Mouse (Mus musculus) embryo, embryonic 9.5 days (tissue): ENCODE measurements at regions not wholly inside any gene's neighbourhood (a gene's known extent, or its start where the extent isn't known, plus 50 kb on each side); places are given as distances from the start of the nearest gene placed in this dataset.
A peak's percentile ranks its signal among the peaks of the same experiment; 100 is the strongest.

ENCODE experiments used
- DNase-seq: peaks from one replicate; pipeline ENCODE4 v3.0.0-alpha.2; 2017; ENCODE audit errors: extremely low spot score

DNA sequence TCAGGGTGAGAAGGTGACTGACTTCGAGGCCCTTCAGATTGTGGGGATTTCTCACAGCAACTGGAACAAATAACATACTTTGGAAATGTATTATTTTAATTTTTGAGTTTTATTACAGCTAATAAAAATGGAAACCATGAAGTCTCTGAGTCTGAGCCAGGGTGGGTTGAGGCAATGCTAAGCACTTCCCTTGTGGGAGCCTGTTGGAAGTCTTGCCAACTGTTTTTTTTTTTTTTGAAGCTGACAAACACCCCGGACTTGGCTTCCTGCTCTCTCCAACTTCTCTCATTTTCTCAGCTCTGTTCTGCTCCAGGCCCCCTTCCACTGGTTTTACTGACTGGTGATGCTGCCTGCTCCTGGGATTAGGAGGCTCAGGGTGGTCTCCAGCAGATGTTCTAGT, 445.4 kb upstream of the Mki67 start:
- no peak for DNase-seq

DNA sequence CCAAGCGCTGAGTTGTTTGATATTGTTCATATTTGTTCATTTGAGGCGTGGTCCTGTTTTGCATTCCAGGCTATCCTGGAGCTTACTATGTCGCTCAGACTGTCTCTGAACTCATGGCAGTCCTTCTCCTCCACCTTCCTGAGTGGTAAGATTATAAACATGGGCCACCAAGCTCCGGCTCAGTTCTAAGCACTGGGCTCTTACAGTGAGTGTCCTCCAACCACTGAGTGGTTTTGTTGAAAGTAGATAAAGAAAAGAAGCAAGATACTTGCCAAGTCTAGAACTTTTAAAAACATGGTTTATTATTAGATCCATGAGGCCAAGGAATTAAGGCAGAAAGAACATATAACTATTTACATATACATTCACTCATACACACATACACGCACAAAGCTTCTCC, 448.7 kb upstream of the Mki67 start:
- no peak for DNase-seq

DNA sequence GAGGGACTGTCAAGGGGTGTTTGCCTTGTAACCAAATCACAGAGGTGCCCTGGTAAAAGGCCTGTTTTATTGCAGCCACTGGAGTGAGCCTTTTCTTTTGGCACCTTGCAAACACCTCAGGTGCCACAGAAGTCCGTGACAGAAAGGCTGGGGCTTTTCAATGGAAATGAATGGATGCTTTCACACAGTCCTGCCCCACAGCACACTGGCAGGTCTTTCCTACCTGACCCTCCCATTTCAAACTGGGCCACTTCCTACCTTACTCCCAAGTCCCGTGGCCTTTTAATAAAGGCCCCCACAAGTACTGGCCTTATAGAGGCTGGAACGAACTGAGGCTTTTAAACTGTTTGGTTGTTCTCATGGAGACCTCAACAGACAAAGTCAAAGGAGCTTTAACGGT, 453.1 kb upstream of the Mki67 start:
- DNase-seq = no peak

DNA sequence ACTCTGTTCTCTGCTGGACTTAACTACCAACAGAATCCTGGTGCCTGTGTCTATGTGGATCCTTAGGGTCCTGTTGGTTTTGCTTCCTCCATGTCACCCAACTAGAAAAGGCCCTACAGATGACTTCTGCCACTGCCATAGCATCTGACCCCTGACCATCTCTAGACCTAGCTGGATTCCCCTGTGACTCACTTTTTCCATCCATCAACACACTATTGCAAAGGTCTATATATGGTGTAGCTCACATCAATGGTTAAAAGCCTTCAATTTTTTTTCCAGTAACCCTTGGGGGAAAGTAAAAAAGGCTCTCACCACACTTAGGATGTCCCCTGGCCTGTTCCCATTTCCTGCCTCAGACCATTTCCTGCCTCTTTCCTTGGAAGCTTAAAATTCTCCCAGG, 460.2 kb upstream of the Mki67 start:
- DNase-seq = no peak

DNA sequence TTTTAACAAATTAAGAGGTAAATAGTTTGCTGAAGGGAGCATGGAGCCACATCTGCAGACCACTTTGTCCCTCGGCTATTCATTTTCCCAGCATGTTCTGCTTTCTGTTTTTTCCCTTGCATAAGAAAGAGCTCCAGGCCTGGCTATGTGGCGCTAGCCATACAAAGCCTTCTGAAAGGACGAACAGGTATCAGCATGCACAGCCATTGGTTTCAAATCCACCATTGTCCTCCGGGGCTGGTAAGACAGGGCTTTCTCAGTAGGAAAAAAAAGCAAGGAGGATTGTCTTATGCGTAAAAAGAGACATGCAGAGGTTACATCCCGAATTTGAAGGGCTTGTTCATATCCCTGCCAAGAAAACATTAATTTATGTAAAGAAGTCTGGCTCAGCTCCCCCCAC, 464.8 kb upstream of the Mki67 start:
- DNase-seq = no peak

DNA sequence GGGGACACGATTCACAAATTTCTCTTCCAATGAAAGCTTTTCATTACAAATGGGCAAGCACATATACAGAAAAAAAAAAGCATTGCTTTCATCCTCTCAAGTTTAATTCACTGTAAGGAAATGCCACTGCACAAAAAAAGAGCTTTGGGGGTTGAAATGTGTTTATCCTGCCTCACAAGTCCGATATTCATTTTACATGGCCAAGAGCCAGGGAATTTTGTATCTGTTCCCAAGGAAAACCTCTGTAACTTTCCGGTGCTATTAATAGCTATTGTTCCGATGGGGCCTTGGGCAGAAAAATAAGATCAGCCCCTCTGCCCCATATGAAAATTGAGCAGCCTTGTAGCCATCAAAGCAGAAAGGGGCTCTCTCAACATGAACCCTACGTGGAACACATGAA, 465.9 kb upstream of the Mki67 start:
- no peak for DNase-seq

DNA sequence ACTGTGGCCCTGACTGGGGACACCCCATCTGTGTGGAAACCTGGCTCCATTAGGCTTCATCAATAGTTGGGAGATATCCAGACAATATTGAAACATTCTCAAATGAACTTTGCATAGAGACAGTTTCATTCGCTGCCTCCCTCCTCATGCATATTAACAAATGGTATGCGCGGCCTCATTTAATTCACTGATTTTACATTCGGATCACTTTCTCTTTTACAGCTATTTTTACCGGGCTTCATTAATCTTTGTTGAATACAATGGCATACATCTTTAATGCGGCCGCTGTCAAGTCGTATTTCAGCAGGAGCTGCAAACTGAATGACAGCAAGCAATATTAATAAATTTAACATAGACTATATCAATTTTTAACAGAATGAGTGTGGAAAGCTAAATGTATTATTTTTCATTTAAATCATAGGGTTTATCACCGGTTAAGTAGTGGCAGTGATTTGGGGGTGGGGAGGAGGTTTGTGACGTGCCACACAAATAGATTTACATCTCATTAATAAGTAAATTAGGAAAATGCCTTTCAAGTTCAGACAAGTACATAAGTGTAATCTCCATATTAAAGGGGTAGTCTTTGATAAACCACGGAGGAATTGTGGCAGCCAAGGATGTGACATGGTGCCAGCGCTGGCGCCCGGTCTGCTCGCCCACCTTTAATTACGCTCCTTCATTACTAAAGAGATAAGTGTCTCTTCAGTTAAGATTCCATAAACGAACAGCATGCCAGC, 480.4 kb upstream of the Mki67 start:
- DNase-seq = no peak

DNA sequence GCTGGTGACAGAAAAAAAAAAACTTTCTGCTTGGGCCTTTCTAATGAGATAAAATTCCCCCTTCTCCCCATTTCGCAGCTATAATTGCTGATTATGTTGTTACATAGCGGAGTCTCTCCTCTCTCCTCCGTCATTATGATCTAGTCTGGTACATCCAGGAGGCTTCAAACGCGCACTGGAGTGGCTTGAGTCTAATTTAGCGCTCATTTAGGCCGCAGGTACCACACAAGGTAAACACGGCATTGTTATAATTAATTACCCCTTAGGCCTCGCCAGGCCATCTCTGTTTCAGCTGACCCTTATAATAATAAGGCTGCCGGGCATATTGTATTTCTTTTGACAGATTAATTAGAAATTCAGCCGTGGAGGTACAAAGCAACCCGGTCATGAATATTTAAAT, 492.7 kb upstream of the Mki67 start:
- no peak for DNase-seq

DNA sequence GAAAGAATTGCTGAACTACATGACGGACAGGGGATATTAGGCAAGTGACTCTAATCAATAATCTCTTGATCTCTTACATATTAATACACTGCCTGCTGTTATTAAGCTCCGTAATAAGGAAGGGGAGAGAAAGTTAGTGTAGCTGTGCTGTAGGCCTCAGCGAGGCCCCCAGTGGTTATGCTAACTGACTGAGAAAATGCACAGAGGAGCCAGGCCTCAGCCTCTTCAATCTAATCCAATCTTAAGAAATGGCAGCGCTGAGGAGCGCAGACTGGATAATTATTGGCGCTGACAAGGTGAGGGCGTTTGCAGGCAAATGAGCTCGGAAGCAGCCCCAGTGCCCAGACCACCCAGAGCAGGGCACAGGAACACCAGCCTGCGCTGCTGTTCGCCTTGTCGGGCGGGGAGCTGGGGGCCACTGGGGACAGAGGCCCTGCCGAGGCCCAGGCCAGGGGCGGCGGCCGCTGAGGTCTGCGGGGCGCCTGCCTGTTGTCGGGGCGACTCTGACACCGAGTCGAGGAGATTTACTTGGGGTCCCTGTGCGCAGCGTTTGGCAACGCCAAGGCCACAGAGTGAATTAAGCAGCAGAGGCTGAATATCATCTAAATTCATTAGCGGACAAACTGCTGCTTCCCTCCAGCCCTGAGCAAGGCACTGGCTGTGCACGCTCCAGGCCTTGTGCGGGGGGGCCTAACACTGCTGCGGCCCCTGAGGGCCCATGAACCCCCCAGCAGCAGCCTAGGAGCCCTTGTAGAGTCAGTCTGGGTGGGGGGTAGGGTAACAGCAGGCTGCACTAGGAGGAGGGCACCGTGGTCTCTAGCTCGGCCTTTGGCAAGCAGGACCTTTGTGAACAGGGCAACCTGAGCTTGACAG, 493.4 kb upstream of the Mki67 start:
- peak; percentile 28 for DNase-seq

DNA sequence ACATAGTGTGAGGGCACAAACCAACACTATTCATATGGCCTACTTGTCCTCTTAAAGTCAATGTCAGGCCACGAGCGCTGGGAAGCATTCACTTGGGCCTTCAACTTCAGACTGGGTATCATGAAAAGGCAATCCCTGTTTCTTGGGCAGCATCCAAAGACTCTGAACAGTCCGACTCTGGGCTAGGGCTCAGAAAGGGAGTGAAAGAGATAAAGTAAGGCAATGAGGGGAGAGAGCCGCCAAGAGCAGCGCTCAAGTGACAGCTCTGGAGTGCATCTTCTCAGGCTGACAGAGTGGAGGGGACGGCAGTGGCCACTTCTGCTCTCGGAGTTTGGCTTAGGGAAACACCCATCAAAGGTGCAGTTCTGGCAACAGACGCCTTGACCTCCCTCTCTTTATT, 496.3 kb upstream of the Mki67 start:
- DNase-seq = no peak

DNA sequence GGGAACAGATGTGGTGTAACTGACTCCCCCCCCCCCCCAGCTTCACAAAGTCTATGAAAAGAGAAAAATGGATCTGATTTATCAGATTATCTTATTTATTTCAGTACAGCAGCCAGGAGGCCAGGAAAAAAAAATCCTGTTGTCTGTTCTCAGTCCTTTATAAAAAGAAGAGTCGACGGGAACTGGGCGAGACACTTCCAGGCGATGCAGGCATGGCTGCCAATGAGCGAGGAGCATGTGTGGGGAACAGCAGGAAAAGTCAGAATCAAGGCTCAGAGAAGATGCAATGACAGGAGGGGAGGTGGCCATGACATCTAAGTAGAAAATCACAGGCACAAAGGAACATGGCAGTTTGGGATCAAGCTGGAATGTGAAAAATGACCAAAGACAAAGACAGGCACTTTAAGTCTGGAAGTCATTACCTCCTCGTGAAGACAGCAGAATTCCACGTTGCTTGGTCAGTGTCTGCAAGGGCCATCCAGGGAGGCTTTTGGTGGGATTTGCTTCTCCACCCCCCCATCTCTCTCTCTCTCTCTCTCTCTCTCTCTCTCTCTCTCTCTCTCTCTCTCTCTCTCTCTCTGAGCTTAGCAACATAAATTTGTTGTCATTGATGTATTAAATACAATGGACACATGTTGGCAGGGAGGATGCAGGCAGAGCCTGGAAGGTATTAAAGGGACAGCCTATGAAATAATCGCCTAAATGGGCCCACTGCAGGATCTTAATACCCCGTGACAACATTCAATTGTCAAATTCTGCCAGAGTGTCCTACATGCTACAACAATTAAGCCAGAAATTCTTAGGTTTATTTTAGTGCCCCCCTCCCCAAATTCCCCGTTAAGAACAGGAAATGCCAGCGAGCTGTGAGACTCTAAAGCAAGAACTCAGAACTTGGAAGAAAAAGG, 497.1 kb upstream of the Mki67 start:
- DNase-seq = peak; percentile 41

DNA sequence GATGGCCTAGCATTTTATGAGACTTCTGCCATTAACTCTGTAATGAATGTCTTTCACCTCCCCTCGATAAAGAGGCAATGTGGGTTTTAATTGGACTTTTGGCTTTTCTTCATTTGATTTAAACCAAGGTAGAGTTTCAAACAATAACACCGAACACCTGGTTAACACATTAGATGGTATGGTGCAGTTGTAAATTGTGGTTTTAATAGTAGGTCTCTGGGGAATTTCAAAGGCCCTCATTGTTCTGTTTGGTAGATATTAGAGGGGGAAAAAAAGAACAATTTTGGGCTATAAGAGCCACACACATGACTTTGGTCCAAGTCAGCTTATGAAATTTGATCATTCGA, 497.8 kb upstream of the Mki67 start:
- DNase-seq = peak; percentile 11

DNA sequence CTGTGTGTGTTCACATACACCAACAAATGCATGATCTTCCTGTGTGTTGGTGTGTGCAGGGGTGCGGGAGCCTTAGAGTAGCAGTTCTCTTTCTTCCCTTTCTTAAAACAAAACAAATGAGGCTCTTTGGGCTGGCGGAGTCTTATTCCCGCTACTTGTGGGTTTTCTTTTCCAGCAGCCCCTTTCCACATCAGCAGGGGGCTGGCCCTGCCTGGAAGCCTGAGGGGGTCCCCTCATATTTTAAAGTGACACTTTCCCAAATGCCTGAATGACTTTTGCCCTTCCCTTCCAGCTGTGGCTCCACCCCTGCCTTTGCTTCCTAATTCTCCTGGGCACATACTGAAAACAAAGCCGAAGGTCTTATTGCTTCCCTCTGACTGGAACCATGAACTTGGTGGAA, 498.3 kb upstream of the Mki67 start:
- no peak for DNase-seq

DNA sequence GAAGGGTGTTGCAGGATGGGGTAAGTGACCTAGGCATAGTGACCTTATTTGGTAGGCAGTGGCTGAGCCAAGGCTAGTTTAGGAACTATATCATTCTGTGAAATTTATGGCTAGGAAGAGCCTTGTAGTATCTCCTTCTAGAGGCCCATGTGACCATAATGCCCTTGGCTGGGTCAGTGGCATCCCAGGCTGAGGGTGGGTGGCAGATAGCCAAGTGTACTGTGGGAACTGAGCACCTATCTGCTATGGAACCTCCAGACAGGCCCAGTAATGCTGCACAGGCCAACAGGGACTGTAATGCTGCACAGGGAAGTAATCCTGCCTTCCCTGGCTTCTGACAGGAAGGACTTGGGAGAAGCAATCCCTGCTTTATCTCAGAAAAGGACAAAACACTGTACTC, 500.6 kb upstream of the Mki67 start:
- no peak for DNase-seq

DNA sequence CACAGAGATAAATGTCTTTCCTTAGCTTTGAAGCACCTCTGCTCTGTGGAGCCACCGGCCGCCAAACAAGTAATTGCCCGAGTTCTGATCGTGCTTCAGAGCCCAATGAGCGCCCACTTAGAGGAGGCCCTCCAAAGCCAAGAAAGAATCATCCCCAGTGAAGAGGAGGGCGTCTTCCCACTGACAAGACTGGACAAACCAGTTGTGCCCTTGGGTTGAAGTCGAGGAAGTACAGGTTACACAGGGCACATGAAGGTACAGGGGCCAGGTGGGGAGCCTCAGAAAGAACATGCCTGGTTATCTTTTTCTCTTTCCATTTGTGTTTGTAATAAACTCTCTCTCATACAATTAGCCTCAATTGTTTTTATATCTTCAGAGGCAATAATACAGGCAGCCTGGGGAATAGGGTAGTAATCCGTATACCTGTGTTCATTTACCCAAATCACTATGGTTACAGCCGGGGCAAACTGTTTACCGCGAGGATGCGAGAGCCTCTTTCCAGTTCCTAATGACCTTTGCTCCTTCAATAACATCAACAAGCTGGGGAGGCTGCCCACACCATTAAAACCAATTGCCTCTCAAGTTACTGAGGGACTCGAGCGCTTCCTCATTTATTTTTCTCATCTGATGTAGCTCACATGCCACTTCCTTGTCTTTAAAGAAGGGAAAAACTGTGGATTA, 503.5 kb upstream of the Mki67 start:
- peak; percentile 27 for DNase-seq

DNA sequence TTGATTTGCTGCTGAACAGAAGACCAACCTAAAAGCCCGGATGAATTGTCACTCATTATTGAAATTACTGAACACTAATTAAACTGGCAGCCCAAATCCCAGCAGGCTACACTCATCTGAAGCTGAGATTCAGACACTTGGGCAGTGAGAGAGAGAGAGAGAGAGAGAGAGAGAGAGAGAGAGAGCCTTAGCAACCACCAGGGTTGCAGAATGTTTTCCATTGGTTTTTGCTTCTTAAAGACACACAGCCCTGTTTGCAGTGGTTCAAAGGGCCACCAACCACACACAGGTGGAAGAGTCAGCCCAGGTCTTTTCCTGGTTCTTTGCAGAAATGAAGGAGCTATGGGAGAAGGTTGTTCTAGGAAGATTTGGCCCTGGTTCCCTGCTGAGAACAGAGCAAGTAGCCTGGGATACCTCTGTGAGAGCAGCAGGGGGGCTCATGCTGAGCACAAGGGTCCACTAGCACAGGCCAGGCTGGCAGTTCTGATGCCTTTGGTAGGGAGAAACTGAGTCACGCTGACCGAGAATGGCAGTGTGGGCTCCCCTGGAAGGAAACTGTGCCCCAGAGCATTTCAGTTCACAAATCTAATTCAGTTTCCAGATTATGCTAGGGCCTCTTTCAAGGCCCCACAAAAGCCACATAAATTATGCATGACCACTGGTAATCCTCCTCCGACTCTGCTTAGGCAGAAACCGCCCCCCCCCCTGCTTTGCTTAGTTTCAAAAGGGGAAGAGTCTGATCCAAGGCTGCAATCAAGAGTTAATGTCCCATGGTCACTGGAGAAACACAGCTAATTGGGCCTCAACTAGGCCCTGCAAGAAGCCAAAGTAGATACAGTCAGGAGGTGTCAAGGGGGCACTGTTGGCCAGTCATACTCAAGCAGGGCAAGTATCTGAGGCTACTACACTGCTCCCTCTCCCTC, 504.3 kb upstream of the Mki67 start:
- DNase-seq = peak; percentile 25

DNA sequence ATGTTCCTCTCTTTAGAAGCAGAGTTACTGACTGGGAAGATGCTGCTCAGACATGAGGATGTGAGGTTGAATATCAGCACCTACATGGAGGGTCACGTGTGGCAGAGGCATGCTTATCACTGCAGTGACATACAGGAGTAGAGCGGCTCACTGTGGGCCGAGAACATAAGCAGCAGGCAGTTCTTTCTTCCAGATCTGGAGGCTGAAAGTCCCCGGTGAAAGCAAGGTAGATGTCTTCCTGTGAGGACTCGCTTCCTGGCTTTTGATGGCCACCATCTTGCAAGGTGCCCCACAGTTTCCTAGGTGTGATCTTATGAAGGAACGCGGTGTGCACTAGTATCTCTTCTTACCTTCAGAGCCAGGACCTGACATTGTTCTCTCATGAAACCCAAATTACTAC, 505.5 kb upstream of the Mki67 start:
- DNase-seq = no peak

DNA sequence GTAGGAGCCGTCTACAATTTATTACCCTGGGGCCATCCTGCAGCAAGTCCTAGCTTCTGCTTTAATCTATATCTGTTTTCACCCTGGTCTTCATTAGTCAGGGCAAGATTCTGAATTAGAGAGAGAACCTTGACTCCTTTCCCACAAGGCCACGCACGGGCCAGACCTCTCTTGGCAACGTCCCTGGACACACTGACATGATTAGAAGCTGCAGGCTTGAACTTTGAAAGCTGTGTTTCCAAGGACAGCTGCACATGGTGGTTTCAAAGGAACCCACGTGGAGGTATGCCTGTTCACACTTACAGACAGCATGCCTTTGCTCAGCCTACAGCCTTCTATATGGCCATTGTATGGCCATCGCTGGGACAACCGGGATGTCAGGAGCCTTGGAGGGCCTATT, 509.9 kb upstream of the Mki67 start:
- DNase-seq = no peak

DNA sequence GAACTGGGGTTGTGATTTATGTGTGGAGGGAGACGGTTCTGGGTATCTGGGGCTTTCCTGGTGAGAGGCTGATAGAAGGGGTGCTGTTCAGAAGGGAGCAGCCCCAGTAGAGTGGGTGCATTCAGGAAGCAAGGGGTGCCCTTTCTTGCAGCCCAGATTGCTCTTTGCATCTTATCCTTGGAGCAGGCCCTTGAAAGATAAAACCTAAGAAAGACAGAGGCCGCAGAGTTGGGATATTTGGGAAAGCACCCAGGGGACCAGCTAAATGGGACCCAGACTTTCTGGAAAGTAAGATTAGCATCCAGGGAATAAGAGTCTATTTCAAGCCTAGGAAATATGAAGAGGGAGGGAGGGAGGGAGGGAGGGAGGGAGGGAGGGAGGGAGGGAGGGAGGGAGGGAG, 512.2 kb upstream of the Mki67 start:
- no peak for DNase-seq

DNA sequence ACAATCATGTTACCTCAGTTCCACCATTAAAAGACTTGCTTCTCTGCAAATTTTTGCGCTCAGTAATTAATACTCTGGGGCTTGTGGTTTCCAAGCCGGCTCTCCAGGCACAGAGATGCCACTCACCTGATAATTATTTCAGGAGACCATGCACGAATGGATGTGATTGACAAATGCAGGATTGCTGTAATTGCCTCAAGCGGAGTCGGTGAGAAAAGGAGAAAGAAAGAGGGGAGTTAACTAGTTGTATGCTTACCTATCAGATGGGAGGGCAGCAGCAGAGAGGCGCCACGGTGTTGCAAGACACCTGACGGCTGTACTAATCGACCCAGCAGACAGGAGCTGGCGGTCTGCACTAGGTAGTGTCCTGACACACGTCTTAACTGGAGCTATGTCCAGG, 513.4 kb upstream of the Mki67 start:
- no peak for DNase-seq

DNA sequence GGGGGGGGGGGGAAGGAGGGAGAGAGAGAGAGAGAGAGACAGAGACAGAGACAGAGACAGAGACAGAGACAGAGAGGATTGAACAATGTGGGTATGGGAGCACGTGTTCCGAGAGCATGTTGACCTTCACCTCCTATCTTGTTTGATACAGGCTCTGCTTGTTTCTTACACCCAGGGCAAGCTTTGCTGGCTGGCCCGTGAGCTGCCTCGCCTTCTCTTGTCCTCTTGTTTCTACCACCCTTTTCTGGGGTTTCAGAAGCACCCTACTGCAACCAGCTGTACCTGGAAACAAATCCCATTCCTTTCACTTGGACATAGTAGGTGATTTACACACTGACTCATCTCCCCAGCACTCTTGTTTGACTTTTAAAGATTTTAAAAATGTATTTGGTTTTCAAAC, 516.0 kb upstream of the Mki67 start:
- no peak for DNase-seq
